Mouse (Mus musculus): ENCODE data around the gene Fem1a. TPM values are rescaled to one million over a fixed set of nuclear protein-coding genes. Genes with fewer than 3 reads are reported as not detected.

Fem1a gene
- polyA plus RNA-seq, 1 experiment from 2014 or later = 15.8 TPM

DNA sequence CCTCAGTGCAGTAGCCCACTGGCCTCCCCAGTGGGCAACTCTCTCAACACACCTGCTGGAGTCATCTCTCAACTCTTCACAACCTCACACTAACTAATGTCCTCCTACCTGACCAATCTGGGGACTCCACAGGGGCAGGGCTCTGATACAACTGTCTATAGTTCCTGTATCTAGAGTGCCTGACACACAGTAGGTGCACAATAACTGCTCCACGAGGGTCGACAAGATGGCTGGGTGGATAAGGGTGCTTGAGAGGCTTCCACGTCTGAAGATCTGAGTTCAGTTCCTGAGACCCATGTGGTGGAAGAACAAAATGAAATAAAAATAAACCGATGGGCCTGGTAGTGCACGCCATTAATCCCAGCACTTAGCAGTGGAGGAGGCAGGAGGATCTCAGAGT lies 17.4 kb downstream of the Fem1a start:
- no peak overlapping the region for H3K27ac ChIP-seq (ENCODE audit: low read length)
- no peak overlapping the region for H3K4me2 ChIP-seq (replicated peaks; ENCODE audit: low read depth, low read length)
- H3K9me3 ChIP-seq (ENCODE audit: low read length) = no peaks in the 10 kb centered on the region
- peaks cover 24% of the 10 kb centered on the region for H3K36me3 ChIP-seq (ENCODE audit: insufficient read depth, low read length)
- H3K4me1 ChIP-seq (ENCODE audit: insufficient read depth, low read length) = peaks cover 30% of the 10 kb centered on the region
- no peak for ATAC-seq (ENCODE audit: low FRiP score, low TSS enrichment)
- no peak overlapping the region for H3K4me3 ChIP-seq (ENCODE audit: low read length)
- H3K9ac ChIP-seq (replicated peaks; ENCODE audit: low read length) = no peak overlapping the region
- 91% methylated on average over 5 of the region's 5 CpGs for WGBS
- no peaks in the 10 kb centered on the region for H3K27me3 ChIP-seq (ENCODE audit: insufficient read depth, low read length)

DNA sequence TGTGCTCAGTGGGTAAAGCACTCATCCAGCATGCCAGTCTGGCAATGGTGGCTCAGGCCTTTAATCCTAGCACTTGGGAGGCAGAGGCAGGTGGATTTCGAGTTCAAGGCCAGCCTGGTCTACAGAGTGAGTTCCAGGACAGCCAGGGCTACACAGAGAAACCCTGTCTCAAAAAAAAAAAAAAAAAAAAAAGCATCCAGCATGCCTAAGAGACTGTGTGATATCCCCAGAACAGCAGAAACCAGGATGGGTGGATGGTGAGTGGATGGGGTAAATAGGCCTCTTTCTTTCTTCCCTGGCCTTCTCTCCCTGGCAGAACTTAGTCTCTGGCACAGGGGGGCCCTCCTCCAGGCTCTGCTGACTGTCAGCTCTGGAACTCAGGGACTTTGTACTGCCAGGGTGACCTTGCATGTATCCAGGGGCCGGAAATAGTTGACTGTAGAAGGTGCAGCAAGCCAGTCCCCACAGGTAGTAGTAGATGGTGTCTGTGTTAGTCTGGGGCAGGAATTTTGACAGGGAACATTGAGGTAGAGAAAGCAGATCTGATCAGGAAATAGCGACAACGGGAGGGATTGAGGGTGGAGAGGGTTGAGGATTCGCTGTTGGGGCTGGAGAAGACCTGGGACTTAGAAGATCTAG lies 19.4 kb downstream of the Fem1a start:
- H3K4me3 ChIP-seq (ENCODE audit: low read length) = peak overlapping the region; percentile 70
- no peaks in the 10 kb centered on the region for H3K9me3 ChIP-seq (ENCODE audit: low read length)
- peak overlapping the region; percentile 86 for H3K27ac ChIP-seq (ENCODE audit: low read length)
- H3K4me1 ChIP-seq (ENCODE audit: insufficient read depth, low read length) = peaks cover 24% of the 10 kb centered on the region
- 23% methylated on average over 5 of the region's 5 CpGs for WGBS
- ATAC-seq (ENCODE audit: low FRiP score, low TSS enrichment) = peak; percentile 44
- peak overlapping the region; percentile 77 for H3K9ac ChIP-seq (replicated peaks; ENCODE audit: low read length)
- peak overlapping the region; percentile 74 for H3K4me2 ChIP-seq (replicated peaks; ENCODE audit: low read depth, low read length)
- H3K27me3 ChIP-seq (ENCODE audit: insufficient read depth, low read length) = no peaks in the 10 kb centered on the region
- peaks cover 26% of the 10 kb centered on the region; the same call in 1 of the 2 replicates for H3K36me3 ChIP-seq (ENCODE audit: insufficient read depth, low read length)

DNA sequence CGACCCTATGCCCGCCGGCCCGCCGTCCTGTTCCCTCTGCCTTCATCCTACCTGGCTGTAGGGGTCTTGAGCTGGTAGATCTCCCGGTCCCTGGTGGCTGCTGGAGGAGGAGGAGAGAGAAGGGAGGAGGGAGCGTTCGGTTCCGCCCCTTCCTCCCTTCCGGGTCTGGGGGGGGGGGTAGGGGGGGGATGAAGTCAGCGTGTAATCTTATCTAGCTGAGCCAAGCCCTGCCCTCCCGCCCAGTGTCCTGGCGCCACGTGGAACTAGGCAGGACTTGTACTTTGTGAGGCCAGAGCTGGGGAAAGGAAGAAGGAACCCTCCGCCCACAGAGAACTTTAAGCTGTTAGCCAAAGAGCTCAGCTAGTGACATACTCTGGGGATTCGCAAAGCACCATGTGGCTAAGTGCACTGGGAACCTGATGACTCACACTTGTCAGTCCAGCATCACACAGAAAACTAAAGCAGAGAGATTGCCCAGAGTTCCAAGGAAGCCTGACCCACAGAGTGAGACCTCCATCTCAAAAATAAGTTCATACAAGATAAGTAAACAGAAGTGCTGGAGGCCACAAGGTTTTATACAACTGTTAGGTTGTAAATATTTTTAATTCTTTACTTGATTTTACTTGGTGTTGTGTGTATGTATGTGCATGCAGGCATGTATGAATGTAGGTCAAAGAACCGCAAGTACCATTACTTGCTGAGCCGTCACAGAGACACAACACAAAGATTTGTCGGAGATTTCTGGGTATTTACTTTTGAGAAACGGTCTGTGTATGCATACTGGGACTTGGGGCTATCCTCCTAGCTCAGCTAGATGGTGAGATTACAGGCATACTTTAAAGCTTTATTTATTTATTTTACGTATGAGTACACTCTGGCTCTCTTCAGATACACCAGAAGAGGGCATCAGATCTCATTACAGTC lies 20.3 kb downstream of the Fem1a start, which contains the start of gene Ticam1:
TSS of gene Ticam1 (minus strand) at position 144 of the 924 bp plus-strand sequence.
- H3K9me3 ChIP-seq (ENCODE audit: low read length) = no peaks in the 10 kb centered on the region
- H3K36me3 ChIP-seq (ENCODE audit: insufficient read depth, low read length) = peaks cover 28% of the 10 kb centered on the region
- H3K4me1 ChIP-seq (ENCODE audit: insufficient read depth, low read length) = peaks cover 24% of the 10 kb centered on the region
- H3K27ac ChIP-seq (ENCODE audit: low read length) = peak within 1 kb of the TSS; percentile 86
- WGBS = 4% methylated on average over 17 of the region's 21 CpGs
- H3K4me2 ChIP-seq (replicated peaks; ENCODE audit: low read depth, low read length) = peak within 1 kb of the TSS; percentile 74
- no peaks in the 10 kb centered on the region for H3K27me3 ChIP-seq (ENCODE audit: insufficient read depth, low read length)
- peak; percentile 95 for ATAC-seq (ENCODE audit: low FRiP score, low TSS enrichment)
- peak within 1 kb of the TSS; percentile 70 for H3K4me3 ChIP-seq (ENCODE audit: low read length)
- H3K9ac ChIP-seq (replicated peaks; ENCODE audit: low read length) = peak within 1 kb of the TSS; percentile 77

DNA sequence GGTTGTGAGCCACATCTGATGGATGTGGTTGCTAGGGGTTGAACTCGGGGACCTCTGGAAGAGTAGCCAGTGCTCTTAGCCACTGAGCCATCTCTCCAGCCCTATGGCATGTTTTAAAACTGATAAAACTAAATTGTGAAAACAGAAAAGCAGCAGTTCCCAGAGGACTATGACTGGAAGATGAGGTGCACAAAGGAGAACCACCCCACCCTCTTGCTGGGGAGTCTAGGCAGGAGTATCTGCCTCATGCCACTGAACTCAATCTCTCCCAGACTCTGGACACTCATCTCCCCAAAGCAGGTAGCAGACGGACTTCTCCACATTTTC lies 20.9 kb downstream of the Fem1a start:
- Histone ChIP-seq H3K9ac (replicated peaks; ENCODE audit: low read length) (no peak overlapping the region), H3K9me3 (ENCODE audit: low read length) (no peaks in the 10 kb centered on the region), H3K27me3 (ENCODE audit: insufficient read depth, low read length) (no peaks in the 10 kb centered on the region), H3K4me1 (ENCODE audit: insufficient read depth, low read length) (peaks cover 24% of the 10 kb centered on the region), H3K4me3 (ENCODE audit: low read length) (no peak overlapping the region), H3K27ac (ENCODE audit: low read length) (peak overlapping the region; percentile 86), H3K36me3 (ENCODE audit: insufficient read depth, low read length) (peaks cover 22% of the 10 kb centered on the region), H3K4me2 (replicated peaks; ENCODE audit: low read depth, low read length) (peak overlapping the region; percentile 74)
- ATAC-seq (ENCODE audit: low FRiP score, low TSS enrichment) = no peak
- WGBS = 45% methylated on average over 2 of the region's 2 CpGs

DNA sequence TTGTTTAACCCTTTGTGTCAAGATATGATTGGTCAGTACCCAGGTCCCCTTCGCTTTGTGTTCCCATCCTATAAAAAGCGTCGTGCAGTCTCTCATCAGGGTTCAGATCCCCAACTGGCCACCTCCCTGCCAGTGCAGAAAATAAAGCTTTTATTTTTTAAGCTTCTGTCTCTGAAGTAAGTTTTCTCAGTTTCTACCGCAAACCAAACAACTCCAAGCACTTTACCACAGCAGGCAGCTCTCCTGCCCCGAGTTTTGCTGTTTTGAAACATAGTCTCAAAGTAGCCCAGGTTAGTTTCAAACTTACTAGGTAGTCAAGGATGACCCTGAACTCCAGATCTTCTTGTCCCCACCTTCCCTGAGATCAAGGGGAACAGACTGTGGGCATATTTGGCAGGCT lies 21.7 kb downstream of the Fem1a start:
- no peak overlapping the region for H3K4me3 ChIP-seq (ENCODE audit: low read length)
- no peak overlapping the region for H3K4me2 ChIP-seq (replicated peaks; ENCODE audit: low read depth, low read length)
- no peak for ATAC-seq (ENCODE audit: low FRiP score, low TSS enrichment)
- H3K9ac ChIP-seq (replicated peaks; ENCODE audit: low read length) = no peak overlapping the region
- H3K4me1 ChIP-seq (ENCODE audit: insufficient read depth, low read length) = peaks cover 22% of the 10 kb centered on the region
- no peaks in the 10 kb centered on the region for H3K9me3 ChIP-seq (ENCODE audit: low read length)
- peaks cover 27% of the 10 kb centered on the region for H3K36me3 ChIP-seq (ENCODE audit: insufficient read depth, low read length)
- H3K27me3 ChIP-seq (ENCODE audit: insufficient read depth, low read length) = no peaks in the 10 kb centered on the region
- 93% methylated on average over 5 of the region's 5 CpGs for WGBS
- H3K27ac ChIP-seq (ENCODE audit: low read length) = peak overlapping the region; percentile 86; the same call in 1 of the 2 replicates

DNA sequence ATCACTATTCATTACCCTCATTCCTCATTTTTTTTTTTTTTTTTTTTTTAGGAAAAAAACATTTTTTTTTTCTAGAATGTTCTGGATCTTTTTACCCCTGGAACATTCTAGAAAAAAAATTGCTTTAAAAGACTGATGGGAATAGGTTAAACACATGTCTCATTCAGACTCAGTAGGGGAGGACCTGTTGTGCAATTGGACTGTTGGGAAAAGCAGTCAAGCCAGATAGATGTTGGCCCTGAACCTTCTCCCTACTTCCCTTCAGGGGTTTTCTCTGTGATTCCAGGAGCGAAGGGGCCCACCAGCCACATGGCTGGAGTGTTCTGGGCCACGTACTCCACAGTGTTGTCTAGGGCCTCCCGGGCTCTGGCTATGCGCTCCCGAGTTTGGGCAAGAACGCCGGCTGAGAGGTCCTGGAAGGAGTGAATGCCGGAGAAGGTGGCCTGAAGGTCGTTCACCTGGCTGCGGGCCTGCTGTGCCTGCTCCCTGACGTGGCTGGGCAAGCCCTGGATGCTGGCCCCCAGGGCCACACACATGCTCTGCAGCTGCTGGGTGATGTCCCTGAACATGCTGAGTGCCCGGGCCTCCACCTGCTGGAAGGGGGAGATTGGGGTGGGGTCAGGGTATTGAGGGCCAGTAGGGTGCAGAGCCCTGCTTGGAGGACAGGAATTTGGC lies 23.0 kb downstream of the Fem1a start:
- H3K36me3 ChIP-seq (ENCODE audit: insufficient read depth, low read length) = peaks cover 35% of the 10 kb centered on the region
- ATAC-seq (ENCODE audit: low FRiP score, low TSS enrichment) = no peak
- H3K4me2 ChIP-seq (replicated peaks; ENCODE audit: low read depth, low read length) = no peak overlapping the region
- no peak overlapping the region for H3K4me3 ChIP-seq (ENCODE audit: low read length)
- H3K9ac ChIP-seq (replicated peaks; ENCODE audit: low read length) = no peak overlapping the region
- no peak overlapping the region for H3K27ac ChIP-seq (ENCODE audit: low read length)
- H3K27me3 ChIP-seq (ENCODE audit: insufficient read depth, low read length) = no peaks in the 10 kb centered on the region
- H3K4me1 ChIP-seq (ENCODE audit: insufficient read depth, low read length) = peaks cover 17% of the 10 kb centered on the region
- H3K9me3 ChIP-seq (ENCODE audit: low read length) = no peaks in the 10 kb centered on the region
- WGBS = 90% methylated on average over 12 of the region's 12 CpGs

DNA sequence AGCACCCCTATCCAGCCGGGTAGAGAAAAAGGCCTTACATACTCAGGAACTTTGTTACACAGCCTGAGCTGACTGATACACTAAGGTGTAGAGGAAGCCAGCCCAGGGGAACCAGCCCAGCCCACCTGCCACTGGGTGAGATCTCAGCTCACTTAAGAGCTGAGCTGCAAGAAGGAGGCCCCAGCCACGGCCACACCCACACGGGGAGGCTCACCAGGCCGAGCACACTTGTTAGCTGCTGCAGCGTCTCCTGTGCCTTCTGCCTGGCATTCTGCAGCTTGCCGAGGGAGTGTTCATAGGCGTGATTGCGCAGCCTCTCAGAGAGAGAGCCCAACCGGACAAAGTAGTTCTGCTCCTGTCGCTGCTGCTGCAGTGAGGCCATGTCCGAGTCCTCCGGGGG lies 24.6 kb downstream of the Fem1a start:
- peaks cover 51% of the 10 kb centered on the region for H3K36me3 ChIP-seq (ENCODE audit: insufficient read depth, low read length)
- H3K27ac ChIP-seq (ENCODE audit: low read length) = no peak overlapping the region
- no peak overlapping the region for H3K9ac ChIP-seq (replicated peaks; ENCODE audit: low read length)
- H3K4me2 ChIP-seq (replicated peaks; ENCODE audit: low read depth, low read length) = no peak overlapping the region
- ATAC-seq (ENCODE audit: low FRiP score, low TSS enrichment) = no peak
- no peak overlapping the region for H3K4me3 ChIP-seq (ENCODE audit: low read length)
- no peaks in the 10 kb centered on the region for H3K9me3 ChIP-seq (ENCODE audit: low read length)
- H3K4me1 ChIP-seq (ENCODE audit: insufficient read depth, low read length) = peaks cover 12% of the 10 kb centered on the region
- no peaks in the 10 kb centered on the region for H3K27me3 ChIP-seq (ENCODE audit: insufficient read depth, low read length)
- WGBS = 88% methylated on average over 12 of the region's 12 CpGs

DNA sequence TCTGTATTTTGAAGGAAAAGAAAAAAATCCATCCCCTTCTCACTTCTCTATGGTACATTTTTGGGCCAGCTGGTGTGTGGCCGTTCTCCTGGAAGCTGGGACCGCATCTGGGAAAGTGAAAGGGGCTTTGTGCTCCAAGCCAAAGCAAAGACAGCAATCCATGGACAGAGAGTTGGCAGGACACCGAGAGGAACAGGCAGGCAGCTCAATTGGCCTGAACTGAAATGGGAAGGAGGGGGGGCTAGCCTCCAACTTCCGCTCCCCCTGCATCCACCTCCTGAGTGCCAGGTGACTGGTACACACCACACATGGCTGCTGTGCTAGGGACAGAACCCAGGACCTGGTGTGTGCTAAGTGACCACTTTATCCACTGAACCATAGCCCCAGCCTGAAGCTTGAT lies 26.2 kb downstream of the Fem1a start:
- Histone ChIP-seq H3K36me3 (ENCODE audit: insufficient read depth, low read length) (peaks cover 56% of the 10 kb centered on the region), H3K4me2 (replicated peaks; ENCODE audit: low read depth, low read length) (no peak overlapping the region), H3K4me1 (ENCODE audit: insufficient read depth, low read length) (peaks cover 6% of the 10 kb centered on the region), H3K9ac (replicated peaks; ENCODE audit: low read length) (no peak overlapping the region), H3K4me3 (ENCODE audit: low read length) (no peak overlapping the region), H3K9me3 (ENCODE audit: low read length) (no peaks in the 10 kb centered on the region), H3K27me3 (ENCODE audit: insufficient read depth, low read length) (no peaks in the 10 kb centered on the region), H3K27ac (ENCODE audit: low read length) (no peak overlapping the region)
- WGBS = 94% methylated on average over 4 of the region's 4 CpGs
- no peak for ATAC-seq (ENCODE audit: low FRiP score, low TSS enrichment)

DNA sequence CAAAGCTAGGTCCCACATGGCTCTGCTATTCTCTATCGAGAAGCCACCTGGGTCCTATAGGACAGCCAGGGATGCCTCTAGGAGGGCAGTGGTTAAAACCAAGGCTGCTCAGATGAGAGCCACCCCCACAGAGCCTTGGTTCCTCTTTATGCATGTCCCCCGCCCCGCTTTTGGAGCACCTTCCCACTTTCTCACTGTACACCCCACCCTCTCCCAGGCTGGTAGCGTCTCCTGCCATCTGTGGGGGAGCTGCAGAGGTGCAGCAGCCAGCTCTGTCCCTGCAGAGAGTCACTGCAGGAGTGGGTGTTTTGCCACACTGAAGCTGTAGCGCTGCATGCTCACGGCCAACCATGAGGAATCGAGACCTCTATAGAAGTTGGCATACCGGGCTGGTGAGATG lies 26.7 kb downstream of the Fem1a start:
- ATAC-seq (ENCODE audit: low FRiP score, low TSS enrichment) = no peak
- H3K4me2 ChIP-seq (replicated peaks; ENCODE audit: low read depth, low read length) = no peak overlapping the region
- H3K27me3 ChIP-seq (ENCODE audit: insufficient read depth, low read length) = no peaks in the 10 kb centered on the region
- H3K9me3 ChIP-seq (ENCODE audit: low read length) = no peaks in the 10 kb centered on the region
- peaks cover 53% of the 10 kb centered on the region for H3K36me3 ChIP-seq (ENCODE audit: insufficient read depth, low read length)
- no peak overlapping the region for H3K27ac ChIP-seq (ENCODE audit: low read length)
- H3K9ac ChIP-seq (replicated peaks; ENCODE audit: low read length) = no peak overlapping the region
- no peak overlapping the region for H3K4me3 ChIP-seq (ENCODE audit: low read length)
- H3K4me1 ChIP-seq (ENCODE audit: insufficient read depth, low read length) = peaks cover 8% of the 10 kb centered on the region
- 92% methylated on average over 8 of the region's 8 CpGs for WGBS
